Mouse (Mus musculus) intestine, embryonic 16.5 days (tissue): ENCODE measurements around the gene Synpo2. TPM values are rescaled to one million over a fixed set of nuclear protein-coding genes. Genes with fewer than 3 reads are reported as not detected.
A peak's percentile ranks its signal among the peaks of the same experiment; 100 is the strongest.
"Not testable (repeated sequence)": the region's sequence is repeated elsewhere in the genome, so short reads cannot be mapped to it uniquely, and the experiment has no call there.

Source experiments
- ATAC-seq: fragments of 200-750 bp; cut with Nextera tagmentation; 2 replicates; pipeline ENCODE4 v1.8.0; 2017; ENCODE audit warnings: moderate TSS enrichment, moderate library complexity
- H3K27ac ChIP-seq: fragments of 300-500 bp; sonication (generic); 2 replicates; pipeline ENCODE4 v1.5.1; 2014; ENCODE audit warnings: mild to moderate bottlenecking, low read length
- H3K27me3 ChIP-seq: fragments of 300-500 bp; sonication (generic); replicated peaks from 2 replicates; pipeline ENCODE4 v1.6.1; 2014; ENCODE audit warnings: low read length, control low read depth, mixed read lengths; ENCODE audit not compliant: control insufficient read depth, insufficient read depth
- H3K36me3 ChIP-seq: fragments of 300-500 bp; sonication (generic); 2 replicates; pipeline ENCODE4 v1.6.1; 2014; ENCODE audit warnings: low read length, control low read depth; ENCODE audit not compliant: control insufficient read depth, insufficient read depth
- H3K4me1 ChIP-seq: fragments of 300-500 bp; sonication (generic); 2 replicates; pipeline ENCODE4 v1.6.1; 2014; ENCODE audit warnings: low read length, control low read depth, mixed read lengths; ENCODE audit not compliant: control insufficient read depth, insufficient read depth
- H3K4me2 ChIP-seq: fragments of 300-500 bp; sonication (generic); 2 replicates; pipeline ENCODE4 v1.6.1; 2014; ENCODE audit warnings: low read depth, low read length, control low read depth
- H3K4me3 ChIP-seq: fragments of 300-500 bp; sonication (generic); 2 replicates; pipeline ENCODE4 v1.5.1; 2014; ENCODE audit warnings: mild to moderate bottlenecking, low read length
- H3K9ac ChIP-seq: fragments of 300-500 bp; sonication (generic); 2 replicates; pipeline ENCODE4 v1.6.1; 2014; ENCODE audit warnings: low read depth, low read length
- H3K9me3 ChIP-seq: fragments of 300-500 bp; sonication (generic); 2 replicates; pipeline ENCODE4 v1.6.1; 2016; ENCODE audit warnings: low read length, control low read depth; ENCODE audit not compliant: control insufficient read depth
- WGBS: fragments of 180-500 bp; shearing (Covaris S2); extraction: QIAGEN DNeasy Blood & Tissue Kit; methylation state at CpG from one replicate; pipeline ENCODE4 v1.1.7; 2014; 5-methylcytosine and 5-hydroxymethylcytosine counted together
- polyA plus RNA-seq: library from polyadenylated mRNA; unstranded; fragments of >200 nt; fragmentation: Nextera tagmentation; extraction: Ambion mirVana; gene quantifications from 2 replicates; pipeline ENCODE4 v1.2.1, GENCODE M21; 2015

The Synpo2 gene
- polyA plus RNA-seq, 1 experiment from 2014 or later = 29.5 TPM

- H3K27ac ChIP-seq = peak overlapping the region; percentile 77
- ATAC-seq = peak; percentile 67
- H3K4me3 ChIP-seq = no peak overlapping the region
- H3K4me1 ChIP-seq = peaks cover 14% of the 10 kb centered on the region
- no peaks in the 10 kb centered on the region for H3K36me3 ChIP-seq
- no peak overlapping the region for H3K4me2 ChIP-seq
- H3K9me3 ChIP-seq = no peaks in the 10 kb centered on the region
- H3K9ac ChIP-seq = no peak overlapping the region
- 39% methylated on average over 6 of the region's 6 CpGs for WGBS
- H3K27me3 ChIP-seq = no peaks in the 10 kb centered on the region
These were observed 97.5 kb downstream of the Synpo2 start for GRCm38 (mm10) chr3:123138274-123139003.

- Histone ChIP-seq H3K4me3 (no peak overlapping the region), H3K27ac (no peak overlapping the region), H3K4me2 (no peak overlapping the region), H3K9me3 (no peaks in the 10 kb centered on the region), H3K36me3 (no peaks in the 10 kb centered on the region), H3K9ac (no peak overlapping the region), H3K4me1 (no peaks in the 10 kb centered on the region), H3K27me3 (no peaks in the 10 kb centered on the region)
- WGBS = 60% methylated on average over 2 of the region's 2 CpGs
- no peak for ATAC-seq
These were observed 103.8 kb downstream of the Synpo2 start for GRCm38 (mm10) chr3:123132101-123132500.

GRCm38 (mm10) chr3:123131151-123131756 is 104.7 kb downstream of the Synpo2 start:
- no peak for ATAC-seq
- H3K9me3 ChIP-seq = no peaks in the 10 kb centered on the region
- H3K36me3 ChIP-seq = no peaks in the 10 kb centered on the region
- H3K4me2 ChIP-seq = no peak overlapping the region
- H3K27ac ChIP-seq = no peak overlapping the region
- no peak overlapping the region for H3K9ac ChIP-seq
- H3K4me3 ChIP-seq = no peak overlapping the region
- H3K4me1 ChIP-seq = no peaks in the 10 kb centered on the region
- H3K27me3 ChIP-seq = no peaks in the 10 kb centered on the region
- 94% methylated on average over 6 of the region's 6 CpGs for WGBS

GRCm38 (mm10) chr3:123130314-123131150 is 105.4 kb downstream of the Synpo2 start:
- Histone ChIP-seq H3K27me3 (no peaks in the 10 kb centered on the region), H3K9me3 (no peaks in the 10 kb centered on the region), H3K4me1 (no peaks in the 10 kb centered on the region), H3K9ac (no peak overlapping the region), H3K4me2 (no peak overlapping the region), H3K27ac (no peak overlapping the region), H3K36me3 (no peaks in the 10 kb centered on the region), H3K4me3 (no peak overlapping the region)
- no peak for ATAC-seq
- 78% methylated on average over 14 of the region's 14 CpGs for WGBS

GRCm38 (mm10) chr3:123128781-123129180 is 107.2 kb downstream of the Synpo2 start:
- Histone ChIP-seq H3K27ac (no peak overlapping the region), H3K27me3 (no peaks in the 10 kb centered on the region), H3K9me3 (no peaks in the 10 kb centered on the region), H3K4me3 (no peak overlapping the region), H3K9ac (no peak overlapping the region), H3K36me3 (no peaks in the 10 kb centered on the region), H3K4me2 (no peak overlapping the region), H3K4me1 (no peaks in the 10 kb centered on the region)
- ATAC-seq = no peak
- WGBS = 80% methylated on average over 8 of the region's 8 CpGs

GRCm38 (mm10) chr3:123128091-123128490 is 107.9 kb downstream of the Synpo2 start:
- Histone ChIP-seq H3K9me3 (no peaks in the 10 kb centered on the region), H3K4me3 (no peak overlapping the region), H3K27ac (no peak overlapping the region), H3K9ac (no peak overlapping the region), H3K4me2 (no peak overlapping the region), H3K27me3 (no peaks in the 10 kb centered on the region), H3K36me3 (no peaks in the 10 kb centered on the region), H3K4me1 (no peaks in the 10 kb centered on the region)
- WGBS = 66% methylated on average over 7 of the region's 7 CpGs
- no peak for ATAC-seq

GRCm38 (mm10) chr3:123126741-123127140 is 109.2 kb downstream of the Synpo2 start:
- 86% methylated on average over 4 of the region's 4 CpGs for WGBS
- ATAC-seq, H3K4me1 ChIP-seq, H3K4me3 ChIP-seq, H3K9me3 ChIP-seq, H3K27ac ChIP-seq, H3K27me3 ChIP-seq, H3K9ac ChIP-seq, H3K4me2 ChIP-seq, H3K36me3 ChIP-seq: not testable (repeated sequence)

- no peak overlapping the region for H3K4me2 ChIP-seq
- 0 out of 2 replicates have a peak overlapping the region, but pooled peaks have one; percentile 23 for H3K27ac ChIP-seq
- 78% methylated on average over 8 of the region's 8 CpGs for WGBS
- no peaks in the 10 kb centered on the region for H3K36me3 ChIP-seq
- ATAC-seq = no peak
- H3K27me3 ChIP-seq = no peaks in the 10 kb centered on the region
- no peak overlapping the region for H3K9ac ChIP-seq
- H3K4me1 ChIP-seq = peaks cover 10% of the 10 kb centered on the region; the same call in 1 of the 2 replicates
- no peak overlapping the region for H3K4me3 ChIP-seq
- no peaks in the 10 kb centered on the region for H3K9me3 ChIP-seq
These were observed 112.1 kb downstream of the Synpo2 start for GRCm38 (mm10) chr3:123123817-123124216.
